Mouse (Mus musculus) retina, embryonic 14.5 days (tissue): ENCODE measurements around the gene Nceh1.

Source experiments
- DNase-seq: peaks from one replicate; pipeline ENCODE4 v3.0.0-alpha.2; 2015; ENCODE audit warnings: low spot score

Nceh1 gene

GRCm38 (mm10) chr3:27322591-27322990, 139.8 kb downstream of the Nceh1 start:
- DNase-seq, result no peak

GRCm38 (mm10) chr3:27323551-27323950, 140.8 kb downstream of the Nceh1 start:
- DNase-seq, result no peak

DNA sequence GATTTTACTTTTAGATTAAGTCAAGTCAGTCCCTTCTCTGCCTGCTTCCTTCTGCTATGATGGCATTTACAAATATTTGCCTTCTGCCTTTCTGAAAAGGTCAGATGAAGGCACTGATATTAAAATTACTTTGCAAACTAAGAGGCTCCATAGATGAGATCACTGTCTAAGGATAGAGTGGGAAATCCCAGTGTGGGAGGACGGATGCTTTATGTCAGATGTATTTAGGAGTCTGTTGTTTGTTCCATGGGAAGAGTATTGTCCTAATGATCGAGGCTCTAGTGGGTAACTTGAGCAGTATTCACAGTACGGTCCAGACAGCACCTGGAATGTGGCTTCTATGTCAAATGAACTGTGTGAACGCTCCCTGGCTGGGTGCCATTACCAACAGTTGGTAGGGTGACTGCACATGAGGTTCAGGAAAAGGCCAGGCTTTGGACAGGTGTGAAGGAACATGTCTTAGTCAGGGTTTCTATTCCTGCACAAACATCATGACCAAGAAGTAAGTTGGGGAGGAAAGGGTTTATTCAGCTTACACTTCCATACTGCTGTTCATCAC, 143.9 kb downstream of the Nceh1 start:
- no peak for DNase-seq

DNA sequence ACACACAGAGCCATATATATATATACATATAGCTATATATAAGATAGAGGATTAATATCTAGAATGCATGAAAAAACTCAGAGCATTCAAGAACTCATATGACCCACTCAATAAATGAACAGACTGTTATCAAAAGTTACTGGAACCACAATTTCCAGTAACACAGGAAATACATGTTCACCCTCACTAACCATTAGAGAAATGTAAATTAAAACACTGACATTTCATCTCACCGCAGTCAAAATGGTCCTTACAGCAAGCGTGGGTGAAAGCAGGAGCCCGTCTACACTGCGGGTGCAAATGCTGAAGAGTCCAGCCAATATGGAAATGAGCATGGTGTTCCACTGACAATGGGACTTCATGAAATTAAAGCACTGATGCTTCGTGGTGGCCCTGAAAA, 147.9 kb downstream of the Nceh1 start:
- DNase-seq, result no peak
